Mouse (Mus musculus) neural tube, embryonic 10.5 days (tissue): ENCODE measurements around the gene Pknox1.
A peak's percentile ranks its signal among the peaks of the same experiment; 100 is the strongest.
"Not testable (repeated sequence)": the region's sequence is repeated elsewhere in the genome, so short reads cannot be mapped to it uniquely, and the experiment has no call there.

ENCODE experiments used
- DNase-seq: peaks from one replicate; pipeline ENCODE4 v3.0.0-alpha.2; 2017; ENCODE audit warnings: low spot score; ENCODE audit errors: extremely low spot score

Gene Pknox1

DNA sequence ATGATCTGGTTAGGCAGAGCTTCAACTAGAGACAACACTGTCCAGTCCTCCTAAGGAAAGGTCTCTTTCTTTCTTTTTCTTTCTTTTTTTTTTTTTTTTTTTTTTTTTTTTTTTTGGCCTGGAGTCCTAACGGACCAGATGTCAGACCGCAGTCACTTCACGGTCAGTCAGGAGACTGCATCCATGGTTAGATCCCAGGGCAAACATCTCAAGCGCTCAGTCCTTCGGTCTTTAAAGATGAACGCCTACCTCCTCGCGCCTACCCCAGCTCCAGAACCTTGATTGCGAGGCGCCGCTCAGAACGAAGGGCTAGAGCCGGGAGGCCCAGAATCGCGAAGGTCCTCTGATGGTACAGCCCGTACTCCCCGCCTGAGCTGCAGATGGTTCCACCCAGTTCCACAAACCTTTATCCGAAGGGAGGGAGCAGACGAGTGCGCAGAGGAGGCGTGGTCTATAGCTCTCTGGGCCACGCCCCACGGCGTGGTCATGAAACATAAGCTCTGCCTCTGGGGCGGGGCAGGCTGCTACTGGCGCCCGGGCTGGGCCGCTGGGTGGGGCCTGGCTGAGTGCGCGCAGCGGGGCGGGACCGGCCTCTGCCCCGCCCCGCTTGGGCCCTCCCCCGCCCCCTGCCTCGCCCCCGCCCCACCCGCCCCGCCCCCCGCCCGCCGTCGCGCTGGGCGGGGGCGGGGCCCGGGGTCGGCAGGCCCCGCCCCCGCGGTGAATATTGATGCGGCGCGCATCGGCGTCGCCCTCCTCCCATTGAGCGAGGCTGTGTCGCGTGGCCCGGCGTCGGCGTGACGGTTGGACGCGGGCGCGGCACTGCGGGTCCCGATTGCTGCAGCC lies at the start of gene Pknox1:
TSS of gene Pknox1 (plus strand) at position 720 of the 843 bp plus-strand sequence.
- DNase-seq: peak; percentile 97

GRCm38 (mm10) chr17:31519344-31519945 lies 45.1 kb upstream of the Pknox1 start:
- DNase-seq: no peak

DNA sequence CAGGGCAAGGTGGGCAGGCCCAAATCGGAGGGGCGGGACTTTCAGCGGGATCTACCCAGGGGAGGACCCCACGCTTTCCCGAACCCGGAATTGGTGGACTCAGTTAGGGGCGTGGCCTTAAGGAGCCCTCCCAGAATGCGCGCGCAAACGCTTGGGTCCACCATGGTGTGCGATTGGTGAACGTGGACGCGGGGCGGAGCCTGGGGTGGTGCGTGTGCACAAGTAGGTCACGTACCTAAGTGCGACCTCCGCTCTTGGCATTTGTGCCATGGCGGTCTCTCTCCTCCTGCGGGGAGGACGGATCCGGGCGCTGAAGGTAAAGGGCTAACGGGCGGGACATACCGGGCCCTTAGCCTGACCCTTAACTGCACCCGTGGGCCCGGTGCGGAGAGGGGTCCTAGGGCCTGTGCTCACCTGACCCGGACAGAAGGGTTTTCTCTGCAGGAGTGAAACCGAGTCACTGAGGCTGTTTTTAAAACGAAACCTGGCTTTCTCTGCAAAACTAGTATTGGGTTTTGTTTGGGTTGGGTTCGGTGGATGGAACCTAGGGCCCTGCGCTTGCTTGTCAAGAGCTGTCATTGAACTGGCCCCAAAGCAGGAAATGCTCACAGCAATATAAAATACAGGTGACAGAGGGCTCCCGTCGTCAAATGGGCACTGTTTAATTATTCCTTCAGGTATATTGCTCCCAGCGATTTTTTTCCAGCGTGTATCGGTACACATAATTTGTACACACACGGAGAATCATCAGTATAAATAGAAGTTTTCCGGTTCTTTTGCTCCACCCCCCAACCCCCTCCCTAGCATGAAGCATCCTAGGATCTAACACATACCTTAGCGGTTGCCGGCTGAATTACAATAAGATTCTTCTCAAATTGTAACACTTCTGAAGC lies 44.3 kb upstream of the Pknox1 start, which contains the start of the genes Wdr4 and Ndufv3:
TSS of gene Wdr4 (minus strand) at position 35 of the 893 bp plus-strand sequence.
TSS of gene Ndufv3 (plus strand) at position 170 of the 893 bp plus-strand sequence.
- peak; percentile 92 for DNase-seq

GRCm38 (mm10) chr17:31520895-31521294 lies 43.6 kb upstream of the Pknox1 start:
- DNase-seq: no peak

DNA sequence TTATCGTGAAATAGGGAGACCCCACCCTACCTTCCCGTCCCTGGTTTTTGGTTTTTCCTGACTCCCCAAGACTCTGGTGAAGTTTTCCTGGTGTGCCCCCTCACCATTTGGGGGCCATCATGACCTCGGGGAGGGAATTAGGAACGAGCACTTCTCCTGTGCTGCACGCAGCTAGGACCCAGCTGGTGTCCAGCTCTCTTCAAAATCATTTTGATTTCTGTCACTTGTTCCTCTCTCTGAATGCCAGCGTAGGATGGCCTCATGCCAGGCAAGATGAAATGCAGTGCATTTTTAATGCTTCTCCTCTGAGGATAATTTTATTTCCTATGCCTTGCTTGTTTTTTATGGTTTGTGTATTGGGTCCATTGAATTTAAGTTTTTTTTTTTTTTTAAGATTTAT lies 42.6 kb upstream of the Pknox1 start:
- DNase-seq: no peak

GRCm38 (mm10) chr17:31525114-31525513 lies 39.4 kb upstream of the Pknox1 start:
- no peak for DNase-seq

GRCm38 (mm10) chr17:31525816-31526215 lies 38.7 kb upstream of the Pknox1 start:
- no peak for DNase-seq

DNA sequence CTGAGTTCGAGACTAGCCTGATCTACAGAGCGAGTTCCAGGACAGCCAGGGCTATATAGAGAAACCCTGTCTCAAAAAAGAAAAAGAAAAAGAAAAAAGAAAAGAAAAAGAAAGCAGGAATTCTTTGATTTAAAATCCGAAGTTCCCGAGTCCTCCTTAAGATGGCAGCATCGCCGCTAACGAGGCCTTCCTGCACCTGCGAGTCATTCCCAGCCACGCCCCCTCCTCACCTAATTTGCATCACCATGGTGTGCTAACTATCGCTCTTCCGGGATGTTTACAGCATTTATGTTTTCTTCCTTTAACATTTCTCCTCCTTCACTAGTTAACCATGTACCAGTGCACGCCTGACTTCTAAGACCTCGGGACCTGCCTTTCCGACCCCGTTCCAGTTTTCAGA lies 35.2 kb upstream of the Pknox1 start:
- DNase-seq: no peak

- DNase-seq: no peak
Measured at GRCm38 (mm10) chr17:31531441-31532158, 32.9 kb upstream of the Pknox1 start.

GRCm38 (mm10) chr17:31532331-31532730 lies 32.2 kb upstream of the Pknox1 start:
- not testable (repeated sequence) for DNase-seq

DNA sequence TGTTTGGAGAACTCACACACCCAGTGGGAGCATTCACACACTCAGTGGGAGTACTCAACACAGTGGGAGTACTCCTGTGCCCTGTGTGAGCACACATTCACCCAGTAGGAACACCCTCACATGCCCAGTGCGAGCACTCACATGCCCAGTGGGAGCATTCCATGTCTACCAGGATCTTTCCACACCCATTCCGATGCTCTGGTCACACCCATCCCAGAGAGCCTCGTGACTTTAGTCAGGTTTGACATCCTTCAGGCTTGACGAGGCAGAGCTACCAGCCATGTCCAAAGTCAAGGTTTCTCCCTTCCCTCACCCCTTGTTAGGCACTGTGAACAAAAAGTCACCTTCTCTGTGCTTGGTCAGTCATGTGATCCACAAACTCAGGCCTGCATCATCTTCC lies 29.2 kb upstream of the Pknox1 start:
- no peak for DNase-seq

GRCm38 (mm10) chr17:31535871-31536629 lies 28.5 kb upstream of the Pknox1 start:
- DNase-seq: peak; percentile 45

- DNase-seq: no peak
Measured at GRCm38 (mm10) chr17:31540101-31540500, 24.4 kb upstream of the Pknox1 start.

GRCm38 (mm10) chr17:31540809-31541459 lies 23.6 kb upstream of the Pknox1 start:
- DNase-seq: no peak

DNA sequence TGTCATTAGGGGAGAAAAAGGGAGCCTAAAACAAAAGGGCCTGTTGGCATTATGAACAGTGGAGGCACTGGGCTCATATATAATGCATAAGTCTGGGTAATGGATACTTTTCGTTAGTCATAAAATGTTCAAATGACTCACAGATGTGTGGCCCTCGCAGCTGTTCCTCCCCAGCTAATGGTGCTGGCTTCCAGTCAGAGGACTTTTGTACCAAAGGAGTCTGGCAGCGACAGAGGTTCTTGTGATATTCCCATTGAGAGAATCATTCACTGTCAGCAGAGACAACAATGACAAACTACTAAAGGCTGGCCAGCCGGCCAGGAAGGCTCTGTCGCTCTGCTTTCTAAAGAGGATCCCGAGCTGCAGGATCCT lies 23.1 kb upstream of the Pknox1 start:
- no peak for DNase-seq

- no peak for DNase-seq
Measured at GRCm38 (mm10) chr17:31543574-31543973, 21.0 kb upstream of the Pknox1 start.

DNA sequence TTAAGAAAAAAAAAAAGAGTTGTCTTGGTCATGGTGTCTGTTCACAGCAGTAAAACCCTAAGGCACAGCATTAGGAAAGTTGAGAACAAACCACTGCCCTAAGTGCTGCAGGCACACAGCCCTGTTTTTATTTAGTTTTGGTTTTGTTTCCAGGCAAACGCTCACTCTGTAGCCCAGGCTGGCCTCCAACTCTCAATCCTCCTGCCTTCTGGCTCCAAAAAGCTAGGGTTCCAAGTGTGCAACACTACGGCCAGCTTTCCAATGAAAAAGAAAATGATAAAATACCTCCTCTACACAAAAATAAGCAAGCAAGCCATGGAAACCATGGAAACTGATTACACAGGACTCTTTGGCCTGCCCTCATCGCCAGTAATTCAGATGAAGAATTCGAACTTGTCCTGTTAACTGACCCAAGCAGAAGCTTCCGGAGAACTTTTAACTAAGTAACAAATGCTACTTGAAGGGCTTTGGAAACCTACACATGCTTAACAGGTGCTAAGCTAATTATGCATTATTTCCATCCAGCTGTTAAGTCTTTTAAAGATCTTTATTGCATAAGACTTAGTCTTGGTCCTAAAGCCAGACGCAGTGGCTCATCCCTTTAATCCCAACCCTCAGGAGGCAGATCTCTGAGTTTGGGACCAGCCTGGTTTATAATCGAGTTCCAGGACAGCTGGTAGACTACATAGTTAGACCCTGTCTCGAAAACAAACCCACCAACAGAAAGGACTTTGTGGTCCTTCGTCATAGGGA lies 17.9 kb upstream of the Pknox1 start:
- DNase-seq: no peak

DNA sequence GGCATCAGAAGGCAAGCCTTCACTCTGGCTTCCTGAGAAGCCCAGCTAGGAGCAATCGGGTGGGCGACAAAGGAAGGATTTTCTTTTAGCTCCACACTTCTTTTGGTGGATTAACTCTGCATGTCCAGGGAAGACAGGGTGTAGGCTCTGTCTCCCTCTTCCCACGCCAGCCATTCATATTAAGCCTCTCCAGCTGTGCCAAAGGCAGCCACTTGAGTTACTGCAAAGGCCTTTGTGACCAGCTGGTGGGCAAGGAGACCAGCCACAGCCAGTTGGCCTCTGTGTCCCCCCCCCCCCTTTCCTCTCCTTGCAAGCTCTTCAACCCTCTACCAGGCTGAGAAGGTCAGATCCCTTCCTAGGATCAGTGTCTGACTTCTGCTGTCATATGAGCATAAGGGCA lies 16.6 kb upstream of the Pknox1 start:
- DNase-seq: no peak

DNA sequence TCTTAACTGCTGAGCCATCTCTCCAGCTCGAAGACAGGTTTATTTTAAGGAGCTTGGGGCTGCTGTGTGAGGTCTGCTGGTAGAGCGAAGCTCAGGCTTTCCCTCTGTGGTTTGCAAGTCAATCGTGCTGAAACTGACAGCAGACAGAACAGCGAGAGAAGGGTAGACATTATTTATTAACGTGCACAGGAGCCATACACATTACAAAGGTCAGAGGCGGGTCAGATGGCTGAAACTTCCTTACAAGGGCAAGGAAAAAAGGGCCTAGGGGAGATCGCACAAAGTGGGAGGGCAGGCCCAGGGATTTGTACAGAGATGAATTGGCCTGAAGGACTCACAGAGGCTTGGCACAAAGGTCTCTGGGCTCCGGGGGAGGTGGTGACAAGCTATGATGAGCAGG lies 15.1 kb upstream of the Pknox1 start:
- DNase-seq: peak; percentile 28
